9 mouse cellular contexts compared by ENCODE assay signal in the genomic region with DNA sequence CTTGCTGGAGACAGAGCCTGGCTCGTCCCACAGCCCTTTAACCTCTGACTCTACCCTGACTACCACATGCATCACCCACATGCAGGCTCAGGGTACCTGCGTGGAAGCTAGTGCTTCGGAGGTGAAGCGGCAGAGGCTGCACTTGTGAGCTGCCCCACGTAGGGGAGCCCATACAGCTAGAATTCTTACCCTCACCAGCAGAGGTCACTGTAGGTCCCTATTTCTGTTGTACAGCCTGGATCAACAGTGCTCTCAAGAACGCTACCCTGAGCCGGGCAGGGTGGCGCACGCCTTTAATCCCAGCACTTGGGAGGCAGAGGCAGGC. TPM values are rescaled to one million over a fixed set of nuclear protein-coding genes. Genes with fewer than 3 reads are reported as not detected.
A peak's percentile ranks its signal among the peaks of the same experiment; 100 is the strongest.
DNase-seq lines count a peak whose midpoint lies in the region; ATAC-seq lines count a peak whose summit lies in the region.
"Had no signal": no experiment of that assay in that cellular context is flagged by ENCODE, and none has a peak within 500 bp of the region (broad histone marks: within the 10 kb centered on the region; RNA-seq: fewer than 3 reads in every experiment).

No protein-coding gene starts in this region.

- H3K4me1 ChIP-seq in liver, embryonic 13.5 days (replicated peaks) = peaks cover 36% of the 10 kb centered on the region

- no peak overlapping the region for H3K4me2 ChIP-seq in liver, embryonic 13.5 days

- peaks cover 36% of the 10 kb centered on the region for H3K36me3 ChIP-seq in liver, embryonic 13.5 days

- no peaks in the 10 kb centered on the region for H3K9me3 ChIP-seq in liver, embryonic 13.5 days (replicated peaks)

- H3K27ac ChIP-seq in liver, embryonic 13.5 days = no peak overlapping the region

- ATAC-seq in liver, embryonic 13.5 days (ENCODE audit: low read depth) = peak; percentile 51

- no peak overlapping the region for H3K4me3 ChIP-seq in liver, embryonic 13.5 days (replicated peaks)

- 42% methylated on average over 9 of the region's 9 CpGs for WGBS in liver, embryonic 13.5 days (ENCODE audit: insufficient replicate concordance)

- H3K9ac ChIP-seq in liver, embryonic 13.5 days = no peak overlapping the region

- no peaks in the 10 kb centered on the region for H3K27me3 ChIP-seq in liver, embryonic 13.5 days

- peak; percentile 67 for DNase-seq in adrenal gland, adult 2 months
- DNase-seq in adrenal gland, postnatal 25 days = no peak
- DNase-seq in 3134 (ENCODE audit: extremely low read depth, insufficient read length, low spot score) = peak; percentile 66
- DNase-seq in adrenal gland, postnatal 10 days = peak; percentile 72
- DNase-seq in heart, postnatal 10 days = peak; percentile 72 to 78
- peak; percentile 51 for DNase-seq in liver, embryonic 13.5 days
- peak; percentile 71 to 72 for DNase-seq in spleen, postnatal 36 days (ENCODE audit: low spot score in 2 of 2)
- no peak for DNase-seq in cerebellum, adult 8-10 months

- intact Hi-C loops in heart, postnatal 10 days (cut with DNase I) = no loop called here

RNA-seq across cellular contexts. Expression of gene Gm20532, which starts 7.5 kb away (rescaled TPM):
- total RNA-seq in adrenal gland, adult 2 months (2021) = not detected
- not detected in 2 replicates for polyA plus RNA-seq in adrenal gland, adult 2 months (2012; rRNA removed)
- not detected in 2 replicates for total RNA-seq in adrenal gland, postnatal 25 days (2021)
- not detected for total RNA-seq in adrenal gland, postnatal 10 days (2021)
- total RNA-seq in heart, postnatal 10 days (2021) = under 1 TPM in 1 of 2 experiments, not detected in 1; 0.36 TPM
- polyA plus RNA-seq in liver, embryonic 13.5 days (2015; fragmentation: Nextera tagmentation; extraction: Ambion mirVana) = not detected in 2 replicates
- polyA plus RNA-seq: large intestine, adult 2 months had no signal

RNA-seq across cellular contexts. Expression of gene Agpat2, which starts 10.2 kb away (rescaled TPM):
- total RNA-seq in adrenal gland, adult 2 months (2021) = 100 to 1,000 TPM; 469 to 591 TPM
- 584 and 714 TPM in 2 replicates for polyA plus RNA-seq in adrenal gland, adult 2 months (2012; rRNA removed)
- total RNA-seq in adrenal gland, postnatal 25 days (2021) = 290 and 352 TPM in 2 replicates
- 100 to 1,000 TPM; 333 to 433 TPM for total RNA-seq in adrenal gland, postnatal 10 days (2021)
- total RNA-seq in heart, postnatal 10 days (2021) = 10 to 100 TPM; 53.3 to 78.7 TPM
- 30.9 and 32.7 TPM in 2 replicates for polyA plus RNA-seq in liver, embryonic 13.5 days (2015; fragmentation: Nextera tagmentation; extraction: Ambion mirVana)

RNA-seq across cellular contexts. Expression of gene Egfl7, which starts 14.2 kb away (rescaled TPM):
- total RNA-seq in adrenal gland, adult 2 months (2021) = 100 to 1,000 TPM in 1 of 2 experiments, 10 to 100 TPM in 1; 71.2 to 146 TPM
- polyA plus RNA-seq in adrenal gland, adult 2 months (2012; rRNA removed) = 355 and 444 TPM in 2 replicates
- total RNA-seq in adrenal gland, postnatal 25 days (2021) = 159 and 211 TPM in 2 replicates
- total RNA-seq in adrenal gland, postnatal 10 days (2021) = 100 to 1,000 TPM; 210 to 304 TPM
- 100 to 1,000 TPM; 325 to 346 TPM for total RNA-seq in heart, postnatal 10 days (2021)
- polyA plus RNA-seq in liver, embryonic 13.5 days (2015; fragmentation: Nextera tagmentation; extraction: Ambion mirVana) = 69.4 and 79.4 TPM in 2 replicates

RNA-seq across cellular contexts. Expression of gene Fam69b, which starts 34.3 kb away (rescaled TPM):
- total RNA-seq in adrenal gland, adult 2 months (2021) = 10 to 100 TPM in 1 of 2 experiments, 1 to 10 TPM in 1; 6.9 to 15.7 TPM
- 21.8 and 33.4 TPM in 2 replicates for polyA plus RNA-seq in adrenal gland, adult 2 months (2012; rRNA removed)
- 6.6 and 9.8 TPM in 2 replicates for total RNA-seq in adrenal gland, postnatal 25 days (2021)
- 10 to 100 TPM in 1 of 2 experiments, 1 to 10 TPM in 1; 9.1 to 17.1 TPM for total RNA-seq in adrenal gland, postnatal 10 days (2021)
- total RNA-seq in heart, postnatal 10 days (2021) = 10 to 100 TPM; 13.8 to 16.8 TPM
- 2.1 and 2.3 TPM in 2 replicates for polyA plus RNA-seq in liver, embryonic 13.5 days (2015; fragmentation: Nextera tagmentation; extraction: Ambion mirVana)

Comparison
In these comparisons a context has a peak if more than half of its experiments do, and no peak if none do; other contexts are left out.
1. DNase-seq: peak in adrenal gland, adult 2 months (single experiment), 3134 (single experiment), adrenal gland, postnatal 10 days (single experiment), heart, postnatal 10 days (2 of 2), liver, embryonic 13.5 days (single experiment) and spleen, postnatal 36 days (2 of 2); none in adrenal gland, postnatal 25 days (single experiment) and cerebellum, adult 8-10 months (single experiment).